Mouse (Mus musculus): ENCODE data around the gene Wfdc13.

GRCm38 (mm10) chr2:164679906-164680305, 5.0 kb upstream of the Wfdc13 start:
- TF ChIP-seq GATA1 (IDR thresholded peaks at IDR 0.05; ENCODE audit: borderline replicate concordance, low read length) (no peak), FLI1 (IDR thresholded peaks at IDR 0.05; ENCODE audit: low read length) (no peak)
